Mouse (Mus musculus) cerebellum, postnatal 10 days (tissue): ENCODE measurements at regions not wholly inside any gene's neighbourhood (a gene's known extent, or its start where the extent isn't known, plus 50 kb on each side); places are given as distances from the start of the nearest gene placed in this dataset.

Experiments
- DNase-seq, 2 experiments: peaks; one replicate each; pipeline ENCODE4 v3.0.0; 2021; ENCODE audit warnings: mixed read lengths in 2 of 2

DNA sequence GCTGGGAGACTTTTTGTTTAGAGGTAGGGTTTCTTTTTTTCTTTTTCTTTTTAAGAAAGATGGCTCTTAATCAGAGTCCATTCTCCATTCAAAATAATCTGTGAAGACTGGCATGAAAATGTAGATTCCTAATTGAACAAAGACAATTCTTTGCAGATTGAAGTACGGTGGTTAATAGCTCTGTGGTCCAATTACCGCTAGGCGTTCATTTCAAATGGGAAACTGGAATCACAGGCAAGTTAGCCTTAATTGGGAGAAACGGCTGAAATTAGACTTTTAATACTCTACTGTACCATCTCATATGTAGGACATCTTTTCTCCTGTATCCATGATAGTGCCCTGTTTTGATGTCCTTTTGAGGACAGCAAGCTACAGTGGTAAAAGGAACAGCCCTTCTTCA is 61.2 kb downstream of the Ascl1 start:
- DNase-seq: no peak

DNA sequence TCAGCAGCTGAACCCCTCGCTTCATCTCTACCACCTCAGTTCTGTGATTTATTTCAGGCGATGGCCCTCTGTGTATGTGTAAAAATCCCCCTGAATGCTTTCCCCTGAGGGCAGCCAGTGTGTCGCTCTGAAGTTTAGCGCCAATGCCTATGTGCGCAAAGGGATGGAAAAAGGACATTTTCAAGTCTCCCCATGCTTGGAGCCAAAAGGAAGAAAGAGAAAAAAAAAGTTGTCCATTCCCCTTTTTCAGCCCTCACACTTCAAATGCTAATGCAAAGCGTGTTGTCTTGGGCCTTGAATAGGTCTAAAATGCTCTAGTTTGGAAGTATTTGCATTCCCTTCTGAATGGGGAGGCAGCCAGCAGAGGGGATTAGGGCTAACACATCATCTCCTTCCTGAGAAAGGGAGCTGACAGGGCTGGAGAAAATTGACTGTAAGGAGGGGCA is 73.5 kb downstream of the Ascl1 start:
- peak; percentile 12 to 37 for DNase-seq

DNA sequence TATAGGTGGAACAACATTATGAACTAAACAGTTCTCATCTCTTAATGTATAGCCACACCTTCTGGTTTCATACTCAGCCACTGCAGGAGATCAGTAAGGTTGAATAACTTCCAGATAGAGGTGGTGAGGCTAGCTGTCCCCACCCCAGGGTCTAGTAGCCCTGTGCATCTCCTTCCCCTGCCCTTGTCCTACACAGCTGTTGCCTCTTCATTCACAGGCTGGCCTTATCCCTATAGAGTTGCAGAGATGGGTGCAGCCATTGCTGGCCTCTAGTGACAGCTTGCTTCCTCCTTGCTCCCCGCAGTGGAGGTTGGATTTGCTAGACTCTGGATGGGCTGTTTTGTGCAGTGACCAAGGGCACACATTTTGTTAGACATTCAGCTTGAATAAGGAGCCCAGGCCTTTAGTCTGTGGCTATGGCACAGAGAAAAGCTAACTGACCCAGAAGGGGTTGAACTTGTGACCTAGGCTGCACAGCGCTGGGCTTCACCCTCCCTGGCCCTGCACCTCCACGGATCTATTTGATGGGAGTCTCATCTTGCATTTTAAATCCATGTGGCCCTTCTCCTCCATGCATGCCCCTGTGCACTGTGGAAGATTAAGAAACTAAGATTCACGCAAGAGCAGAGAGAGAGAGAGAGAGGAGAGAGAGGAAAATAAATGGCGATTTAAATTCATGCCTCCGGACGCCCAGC is 74.1 kb downstream of the Ascl1 start:
- DNase-seq: peak in 1 of 2 experiments; percentile 4

DNA sequence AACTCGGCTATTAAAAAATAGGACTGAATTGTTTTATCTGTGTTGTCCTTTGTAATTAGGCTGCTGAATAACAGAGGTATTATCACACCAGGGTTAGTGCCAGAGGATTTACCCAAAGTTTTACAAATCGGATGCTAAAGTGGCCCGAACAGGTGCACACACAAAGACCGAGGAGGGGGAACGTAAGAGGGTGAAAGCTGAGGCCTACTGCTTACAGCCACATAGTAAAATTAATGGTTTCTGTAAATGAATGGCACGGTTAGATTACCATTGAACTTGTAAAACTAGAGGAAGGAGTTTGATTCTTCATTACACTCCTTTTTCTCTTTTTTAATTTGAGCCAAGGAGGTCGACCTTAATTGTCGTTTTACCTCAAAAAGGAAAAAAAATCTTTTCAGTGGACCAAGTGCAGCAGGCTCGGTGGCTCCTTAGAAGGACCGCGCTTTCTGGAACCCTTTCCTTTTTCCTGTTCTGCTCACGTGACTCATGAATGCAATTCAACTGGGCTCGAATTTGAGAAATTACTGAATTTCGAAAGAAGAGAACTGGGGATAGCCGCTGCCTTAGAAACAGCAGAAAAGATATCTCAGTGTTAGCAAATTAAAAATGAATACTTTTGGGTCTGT is 99.1 kb downstream of the Ascl1 start:
- no peak for DNase-seq

DNA sequence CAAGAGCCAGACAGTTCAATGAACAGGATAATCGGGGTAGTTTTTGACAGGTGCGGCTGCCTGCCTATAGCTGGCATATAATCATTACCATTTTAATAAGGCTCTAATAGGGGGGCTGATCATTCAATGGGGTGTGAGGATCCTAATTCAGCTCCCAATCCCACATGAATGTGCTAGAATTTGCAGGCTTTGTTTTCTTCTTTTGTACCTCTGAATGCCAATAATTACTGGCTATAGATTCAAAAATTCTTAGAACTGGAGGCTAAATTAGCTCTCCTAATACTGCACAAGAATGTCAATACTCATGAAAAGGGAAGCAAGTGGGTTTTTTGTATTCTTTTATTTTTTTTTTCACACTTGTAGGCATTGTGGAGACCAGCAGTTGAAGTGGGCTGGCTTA is 104.3 kb downstream of the Ascl1 start:
- DNase-seq: no peak

DNA sequence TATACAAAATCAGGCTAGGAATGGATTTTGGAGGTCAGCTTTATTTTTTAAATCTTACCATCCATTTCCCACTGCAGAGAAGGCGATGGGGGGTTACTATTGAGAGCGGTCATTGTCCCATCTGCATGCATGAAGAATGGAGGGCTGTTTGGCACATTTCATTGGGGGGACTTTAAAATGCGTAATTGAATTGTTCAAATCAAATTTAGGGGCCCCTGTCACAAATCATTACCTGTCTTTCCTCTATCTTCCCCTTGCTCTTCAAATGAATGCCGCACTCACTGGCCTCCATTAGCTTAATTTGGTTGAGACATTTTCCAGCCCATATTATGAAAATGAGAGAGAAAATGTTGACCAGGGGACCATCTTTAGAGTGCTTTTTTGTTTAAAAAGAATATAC is 108.2 kb downstream of the Ascl1 start:
- no peak for DNase-seq

DNA sequence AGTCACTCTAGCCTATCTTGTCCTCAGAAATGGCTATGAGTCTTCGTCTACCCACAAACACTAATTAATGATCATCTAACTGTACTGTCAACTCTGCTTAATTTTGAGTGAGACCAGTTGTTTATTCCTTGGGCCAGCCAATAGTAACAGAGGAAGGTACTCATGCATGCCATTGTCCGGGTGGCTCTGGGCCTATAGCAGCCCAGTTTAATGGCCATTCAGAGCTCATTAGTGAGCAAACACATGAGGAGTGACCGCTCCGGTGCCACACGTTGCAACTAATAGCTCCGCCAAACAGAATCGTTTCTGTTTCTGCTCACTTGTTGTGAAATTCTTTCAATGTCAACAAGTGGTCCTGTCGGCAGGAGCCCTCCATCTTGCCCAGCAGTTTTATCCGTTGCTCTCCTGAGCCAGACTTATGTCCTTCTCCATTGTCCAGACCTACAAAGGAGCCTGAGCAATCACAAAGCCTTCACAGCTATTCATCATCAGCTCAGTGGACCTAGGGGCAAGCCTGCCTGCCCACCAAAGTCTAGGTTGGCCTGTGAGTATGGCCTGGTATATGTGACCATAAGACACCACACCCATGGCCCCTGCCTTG is 108.8 kb downstream of the Ascl1 start:
- DNase-seq: no peak

DNA sequence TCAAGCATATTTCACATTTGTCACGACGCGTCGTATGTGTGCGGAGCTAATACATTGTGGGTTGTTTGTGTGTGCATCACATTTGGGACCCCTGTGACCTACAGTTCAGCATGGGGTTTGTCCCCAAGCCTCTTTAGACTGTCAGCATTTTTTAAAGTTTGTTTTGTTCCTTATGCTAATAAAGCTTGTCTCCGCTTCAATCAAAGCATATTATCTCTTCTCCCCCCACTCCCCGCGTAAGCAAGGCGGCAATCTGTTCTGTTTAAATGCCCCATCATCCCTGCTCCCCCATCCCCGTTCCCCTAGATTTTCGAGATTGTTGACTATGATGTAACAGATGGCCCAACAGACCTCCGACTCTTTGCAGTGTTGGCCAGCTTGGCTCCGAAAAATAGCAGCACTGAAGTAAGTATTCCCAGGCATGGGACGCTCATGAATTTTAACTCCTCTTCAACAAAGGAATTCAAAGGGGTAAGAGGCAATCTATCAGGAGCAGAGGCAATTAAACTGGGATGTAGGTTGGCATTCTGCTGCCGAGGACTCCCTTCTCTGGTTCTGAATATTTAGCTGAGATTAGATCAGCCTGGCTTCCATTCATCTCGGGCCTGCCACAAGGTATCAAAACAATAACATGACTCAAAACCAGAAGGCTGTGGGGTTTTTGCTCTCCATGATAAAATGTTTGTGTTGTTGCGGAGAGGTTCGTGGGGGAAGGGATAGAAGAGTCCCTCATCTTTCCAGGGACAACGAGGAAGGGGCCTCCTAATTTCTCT is 141.9 kb downstream of the Ascl1 start:
- DNase-seq: peak; percentile 46 to 53

DNA sequence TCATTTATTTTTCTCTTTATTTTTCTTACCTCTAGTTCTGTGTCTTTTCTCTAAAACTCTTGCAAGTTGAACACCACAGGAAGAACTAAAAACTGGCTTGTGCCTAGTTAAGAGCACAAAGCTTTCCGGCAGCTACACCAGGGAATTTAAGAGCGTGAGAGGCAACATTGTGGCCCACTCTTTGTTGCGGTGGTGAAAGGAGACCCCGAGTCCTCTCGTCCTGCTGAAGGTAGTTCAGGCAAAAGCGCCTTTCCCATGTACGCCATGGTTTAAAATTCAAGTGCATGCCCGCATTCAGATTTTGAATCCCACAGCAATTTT is 142.4 kb downstream of the Ascl1 start:
- DNase-seq: no peak

DNA sequence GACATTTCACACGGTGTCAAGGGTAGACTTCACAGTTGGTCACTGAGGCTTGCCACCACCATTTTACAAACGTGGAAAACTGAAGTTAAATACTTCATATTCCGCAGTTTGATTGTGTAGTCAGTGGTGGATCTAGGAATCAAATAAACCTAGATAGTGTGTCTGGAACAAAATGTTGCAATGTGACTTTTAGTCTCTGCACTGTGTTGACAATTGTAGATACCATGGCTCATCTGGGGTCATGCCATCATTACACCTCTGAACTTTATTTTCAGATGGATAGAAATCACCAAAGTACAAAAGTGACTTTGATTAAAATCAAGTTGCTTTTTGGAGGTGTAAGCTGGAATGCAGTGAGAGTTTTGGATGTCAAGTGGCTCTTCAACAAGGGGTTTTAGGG is 158.3 kb downstream of the Ascl1 start:
- no peak for DNase-seq

DNA sequence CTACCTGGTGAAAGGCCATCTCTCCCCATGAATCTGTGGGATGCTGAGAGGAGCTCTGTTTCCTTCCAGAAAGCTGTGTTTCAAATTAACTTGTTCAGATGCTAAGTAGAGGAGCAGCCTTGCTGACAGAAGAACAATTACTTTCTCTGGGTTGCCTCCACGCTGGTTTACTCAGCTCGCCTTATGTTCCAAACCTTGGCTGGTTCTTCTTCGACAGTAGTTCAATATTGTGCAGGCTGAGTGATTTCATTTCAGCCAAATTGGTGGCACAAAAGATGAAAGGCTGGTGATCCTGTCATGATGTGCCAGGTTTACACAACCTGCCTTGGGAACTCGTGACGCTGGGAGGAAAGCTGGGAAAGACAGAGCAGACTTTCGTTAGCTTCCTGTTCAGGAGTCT is 160.1 kb downstream of the Ascl1 start:
- peak; percentile 46 to 48 for DNase-seq

DNA sequence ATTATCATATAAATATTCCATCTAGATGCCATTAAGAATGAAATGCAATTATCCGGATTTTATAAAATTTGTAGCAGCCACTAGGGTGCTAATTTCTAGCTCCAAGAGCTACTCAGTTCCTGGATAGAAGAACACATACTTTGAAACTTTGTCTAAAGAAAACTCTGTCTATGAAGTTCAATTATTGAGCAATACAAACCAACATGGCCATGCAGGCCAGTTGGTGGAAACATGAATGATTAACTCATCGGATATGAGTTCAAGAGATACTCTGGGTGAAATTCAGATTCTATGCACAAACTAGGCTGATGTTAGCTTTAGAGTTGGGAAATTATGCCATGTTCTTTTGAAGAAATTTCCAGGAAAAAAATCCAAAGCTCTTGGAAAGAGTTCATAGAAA is 164.0 kb downstream of the Ascl1 start:
- DNase-seq: no peak

DNA sequence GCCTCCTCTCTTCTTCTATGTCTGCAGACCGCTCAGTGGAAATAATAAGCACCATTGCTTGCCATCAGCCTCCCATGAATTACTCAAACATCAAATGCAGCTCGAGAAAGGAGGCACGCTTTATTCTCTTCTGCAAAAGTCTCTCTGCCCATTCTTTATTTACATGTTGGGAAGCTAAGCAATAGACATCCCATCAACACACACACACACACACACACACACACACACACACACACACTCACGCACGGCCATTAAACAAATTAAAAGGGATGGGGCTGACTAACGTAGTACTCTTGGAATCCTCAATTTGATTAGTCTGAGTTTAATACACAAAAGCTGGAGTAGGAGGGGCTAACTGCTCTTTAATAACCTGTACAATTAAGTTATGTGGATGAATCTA is 167.7 kb downstream of the Ascl1 start:
- DNase-seq: no peak

DNA sequence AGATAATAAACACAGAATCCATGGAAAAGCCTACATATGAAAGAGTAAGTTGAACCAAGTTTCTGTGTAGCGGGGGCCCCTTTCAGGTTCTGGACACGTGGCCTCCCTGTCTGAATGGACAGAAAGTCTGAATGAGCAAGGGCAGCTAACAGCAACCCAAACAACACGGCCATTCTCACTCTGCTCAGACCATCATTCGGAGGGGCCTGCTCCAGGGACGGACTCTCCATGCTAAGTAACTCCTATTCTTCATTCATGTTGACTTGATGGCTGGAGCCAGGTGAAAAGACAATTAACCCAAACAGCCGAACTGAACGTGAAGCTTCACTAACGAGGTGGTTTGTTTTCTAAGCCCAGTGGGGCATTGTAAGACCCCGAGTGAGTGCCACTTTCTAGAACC is 168.3 kb downstream of the Ascl1 start:
- no peak for DNase-seq

DNA sequence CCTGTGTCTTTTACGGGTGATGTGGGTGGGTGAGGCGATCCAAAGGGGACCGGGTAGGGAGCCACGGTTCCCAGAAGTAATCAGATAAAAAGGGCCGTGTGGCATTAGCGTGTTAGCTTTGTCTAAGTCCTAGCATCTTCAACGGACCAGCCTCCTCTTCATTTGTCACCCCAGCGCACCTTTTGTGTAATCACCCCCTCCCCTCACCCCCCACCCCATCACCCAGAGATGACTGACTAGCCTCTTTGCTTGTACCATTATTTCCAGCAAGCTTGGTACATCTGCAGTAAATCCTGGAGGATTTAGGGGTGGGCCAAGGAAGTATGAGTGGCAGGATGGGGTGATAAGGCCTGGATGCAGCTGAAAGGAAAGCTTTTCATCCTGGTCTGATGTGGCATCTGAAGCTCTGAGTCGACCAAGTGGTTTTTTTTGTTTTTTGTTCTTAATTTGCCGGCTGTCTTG is 183.8 kb downstream of the Ascl1 start:
- no peak for DNase-seq

DNA sequence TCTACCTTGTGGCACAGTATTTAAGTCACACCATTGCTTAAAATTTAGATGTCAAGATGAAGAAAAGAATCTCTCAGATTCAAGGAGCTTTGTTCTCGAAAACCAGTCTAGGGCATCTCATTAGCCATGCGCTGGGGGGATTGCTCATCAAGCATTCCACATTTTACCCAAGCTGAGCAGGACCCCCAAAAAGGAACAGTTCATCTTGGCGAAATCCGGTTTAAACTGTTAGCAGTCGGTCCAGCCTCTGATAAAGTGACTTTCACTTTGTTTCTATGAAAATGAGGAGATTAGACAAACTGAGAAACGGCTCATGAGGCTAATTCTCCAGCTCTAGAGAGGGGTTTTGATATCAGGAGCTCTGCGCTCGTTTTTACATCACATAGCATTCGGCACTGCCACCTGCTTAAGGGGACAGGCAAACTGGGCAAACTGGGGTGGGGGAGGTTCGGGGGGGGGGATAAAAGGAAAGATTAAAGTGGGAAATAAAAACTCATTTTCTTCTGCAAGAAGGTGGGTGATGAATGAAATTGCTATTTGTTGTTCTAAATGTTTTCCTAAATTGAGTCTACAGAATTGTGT is 184.6 kb downstream of the Ascl1 start:
- DNase-seq: no peak

DNA sequence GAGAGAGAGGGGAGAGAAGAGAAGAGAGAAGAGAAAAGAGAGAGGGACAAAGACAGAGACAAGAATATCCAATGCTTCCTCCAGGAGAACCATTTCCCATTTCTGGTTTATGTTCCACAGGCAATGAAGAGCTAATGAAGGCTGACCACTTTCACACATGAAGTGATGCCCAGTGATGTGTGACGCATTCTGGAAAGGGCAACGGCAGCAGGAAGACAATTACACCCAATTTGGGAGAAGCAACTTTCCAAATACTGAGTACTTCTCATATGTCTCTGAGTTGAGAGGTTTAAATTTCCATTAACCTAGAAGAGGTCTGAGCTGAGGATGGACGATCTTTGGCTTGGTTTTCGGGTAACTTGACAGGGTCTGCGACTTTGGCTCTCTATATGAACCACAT is 196.3 kb downstream of the Ascl1 start:
- peak; percentile 6 to 14 for DNase-seq

DNA sequence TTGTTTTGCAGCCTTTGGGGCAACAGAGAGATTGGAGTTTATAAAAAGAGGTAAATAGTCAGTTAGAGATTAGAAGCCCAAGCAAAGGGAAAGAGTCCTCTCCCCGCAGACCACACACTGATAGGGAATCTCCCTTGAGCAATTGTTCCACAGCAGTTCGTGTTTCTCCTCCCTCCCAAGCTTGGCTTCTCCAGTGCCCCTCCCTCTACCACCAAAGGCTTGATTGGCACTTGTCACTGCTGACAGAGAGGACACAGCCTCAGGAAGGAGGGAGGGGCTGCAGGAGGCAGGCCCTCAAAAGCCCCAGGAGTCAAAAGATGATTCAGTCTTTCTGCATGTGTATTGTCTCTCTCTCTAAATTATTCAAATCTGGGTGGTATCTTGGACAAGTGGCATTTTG is 200.1 kb downstream of the Ascl1 start:
- DNase-seq: no peak

DNA sequence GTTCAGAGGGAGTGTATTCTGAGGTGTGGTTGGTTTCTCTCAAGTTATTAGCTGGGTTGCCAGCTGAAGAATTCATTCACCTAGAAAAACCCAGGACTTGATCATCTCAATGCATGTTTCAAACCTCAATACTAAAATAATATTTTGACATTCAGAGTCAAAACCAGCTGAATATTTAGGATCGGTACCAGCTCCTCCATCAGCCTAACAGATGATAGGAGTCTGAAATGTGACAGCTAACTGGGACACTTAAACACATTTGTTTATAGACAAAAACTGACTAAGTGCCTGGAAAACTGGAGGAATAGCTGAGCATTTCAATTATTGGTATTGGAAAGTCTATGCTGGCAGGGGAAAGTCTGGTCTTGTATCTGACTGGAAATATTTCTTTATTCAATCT is 206.6 kb downstream of the Ascl1 start:
- DNase-seq: no peak

DNA sequence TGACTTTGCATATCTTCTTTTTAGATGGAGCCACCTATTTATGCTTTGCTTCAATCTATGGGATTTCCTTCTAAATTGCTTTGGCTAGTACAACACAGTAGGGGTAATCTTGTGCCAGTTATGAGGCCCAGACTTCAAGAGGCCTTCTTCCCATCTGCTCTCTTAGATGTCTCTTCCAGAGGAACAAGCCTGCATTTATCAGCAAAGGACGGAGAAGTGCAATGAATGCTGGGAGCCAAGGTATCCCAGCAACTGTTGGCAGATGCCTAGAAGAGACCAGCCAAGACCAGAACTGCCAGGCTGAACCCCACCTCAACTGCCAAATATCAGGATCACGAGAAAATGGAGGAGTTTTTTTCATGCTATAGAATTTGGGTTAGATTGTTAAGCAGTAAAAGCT is 209.2 kb downstream of the Ascl1 start:
- DNase-seq: peak; percentile 71 to 77
